Mouse (Mus musculus): ENCODE results near the gene Dnajc5. TPM values are rescaled to one million over a fixed set of nuclear protein-coding genes. Genes with fewer than 3 reads are reported as not detected.
"Not testable (repeated sequence)": the region's sequence is repeated elsewhere in the genome, so short reads cannot be mapped to it uniquely, and the experiment has no call there.

Gene Dnajc5
- total and polyA plus RNA-seq, 2 experiments from 2014 or later: 72.6 to 190 TPM

GRCm38 (mm10) chr2:181493156-181493927, 26.9 kb upstream of the Dnajc5 start, which contains the start of gene Abhd16b:
TSS of gene Abhd16b (plus strand) at chr2:181493206.
- 77% methylated on average over 31 of the region's 31 CpGs for WGBS
- no peak within 1 kb of the TSS for H3K9ac ChIP-seq (replicated peaks; ENCODE audit: low read depth, low read length)

GRCm38 (mm10) chr2:181494266-181494945, 25.9 kb upstream of the Dnajc5 start:
- no peak for DNase-seq (ENCODE audit: low spot score)
- Histone ChIP-seq H3K4me3 (ENCODE audit: low read depth, low read length) (no peak overlapping the region), H3K9me3 (replicated peaks; ENCODE audit: control insufficient read depth, low read length) (no peaks in the 10 kb centered on the region), H3K4me1 (ENCODE audit: control insufficient read depth, insufficient read depth) (no peaks in the 10 kb centered on the region), H3K4me2 (ENCODE audit: low read depth, low read length) (no peak overlapping the region), H3K9ac (replicated peaks; ENCODE audit: low read depth, low read length) (no peak overlapping the region), H3K27me3 (ENCODE audit: control insufficient read depth, insufficient read depth, low read length) (no peaks in the 10 kb centered on the region), H3K36me3 (replicated peaks; ENCODE audit: control insufficient read depth, insufficient read depth, low read length) (no peaks in the 10 kb centered on the region; the same call in 1 of the 2 replicates), H3K27ac (ENCODE audit: low read depth) (no peak overlapping the region)
- WGBS: 60% methylated on average over 26 of the region's 26 CpGs
- no peak for ATAC-seq (ENCODE audit: insufficient read depth, low read depth)
- no peak for TF ChIP-seq EP300 (IDR thresholded peaks at IDR 0.05; ENCODE audit: low read depth)
- no peak for TF ChIP-seq CTCF (IDR thresholded peaks at IDR 0.05; ENCODE audit: low read depth)

More at GRCm38 (mm10) chr2:181493156-181493927, 26.9 kb upstream of the Dnajc5 start, which contains the start of gene Abhd16b:
- H3K27ac ChIP-seq (ENCODE audit: low read depth): no peak within 1 kb of the TSS
- ATAC-seq (ENCODE audit: insufficient read depth, low read depth) (no peak), DNase-seq (ENCODE audit: low spot score) (no peak)
- TF ChIP-seq EP300 (IDR thresholded peaks at IDR 0.05; ENCODE audit: low read depth): no peak
- TF ChIP-seq CTCF (IDR thresholded peaks at IDR 0.05; ENCODE audit: low read depth): no peak
- no peaks in the 10 kb centered on the region for H3K27me3 ChIP-seq (ENCODE audit: control insufficient read depth, insufficient read depth, low read length)
- no peak within 1 kb of the TSS for H3K4me2 ChIP-seq (ENCODE audit: low read depth, low read length)
- H3K36me3 ChIP-seq (replicated peaks; ENCODE audit: control insufficient read depth, insufficient read depth, low read length): no peaks in the 10 kb centered on the region
- H3K9me3 ChIP-seq (replicated peaks; ENCODE audit: control insufficient read depth, low read length): no peaks in the 10 kb centered on the region
- no peaks in the 10 kb centered on the region for H3K4me1 ChIP-seq (ENCODE audit: control insufficient read depth, insufficient read depth)
- no peak within 1 kb of the TSS for H3K4me3 ChIP-seq (ENCODE audit: low read depth, low read length)

- H3K36me3 ChIP-seq (replicated peaks; ENCODE audit: control insufficient read depth, insufficient read depth, low read length): peaks cover 11% of the 10 kb centered on the region
- not testable (repeated sequence) for ATAC-seq (ENCODE audit: insufficient read depth, low read depth); H3K27me3 ChIP-seq (ENCODE audit: control insufficient read depth, insufficient read depth, low read length); DNase-seq (ENCODE audit: low spot score); H3K9ac ChIP-seq (replicated peaks; ENCODE audit: low read depth, low read length); H3K4me1 ChIP-seq (ENCODE audit: control insufficient read depth, insufficient read depth); H3K4me2 ChIP-seq (ENCODE audit: low read depth, low read length); H3K9me3 ChIP-seq (replicated peaks; ENCODE audit: control insufficient read depth, low read length); H3K27ac ChIP-seq (ENCODE audit: low read depth); H3K4me3 ChIP-seq (ENCODE audit: low read depth, low read length)
- WGBS: 52% methylated on average over 8 of the region's 8 CpGs
Measured at GRCm38 (mm10) chr2:181495845-181496244, 24.4 kb upstream of the Dnajc5 start.

- 15% methylated on average over 8 of the region's 8 CpGs for WGBS
- no peaks in the 10 kb centered on the region for H3K4me1 ChIP-seq (ENCODE audit: control insufficient read depth, insufficient read depth)
- H3K9me3 ChIP-seq (replicated peaks; ENCODE audit: control insufficient read depth, low read length): no peaks in the 10 kb centered on the region
- H3K9ac ChIP-seq (replicated peaks; ENCODE audit: low read depth, low read length): peak overlapping the region; percentile 86
- H3K27ac ChIP-seq (ENCODE audit: low read depth): peak overlapping the region; percentile 94
- TF ChIP-seq CTCF (IDR thresholded peaks at IDR 0.05; ENCODE audit: low read depth): peak; percentile 74
- TF ChIP-seq EP300 (IDR thresholded peaks at IDR 0.05; ENCODE audit: low read depth): no peak
- peak; percentile 74 for ATAC-seq (ENCODE audit: insufficient read depth, low read depth)
- peak; percentile 76 for DNase-seq (ENCODE audit: low spot score)
- H3K36me3 ChIP-seq (replicated peaks; ENCODE audit: control insufficient read depth, insufficient read depth, low read length): peaks cover 15% of the 10 kb centered on the region
- no peaks in the 10 kb centered on the region for H3K27me3 ChIP-seq (ENCODE audit: control insufficient read depth, insufficient read depth, low read length)
- peak overlapping the region; percentile 79 for H3K4me3 ChIP-seq (ENCODE audit: low read depth, low read length)
- H3K4me2 ChIP-seq (ENCODE audit: low read depth, low read length): peak overlapping the region; percentile 89
Measured at GRCm38 (mm10) chr2:181496281-181496680, 24.0 kb upstream of the Dnajc5 start.

- Histone ChIP-seq H3K27ac (ENCODE audit: low read depth) (peak within 1 kb of the TSS; percentile 94), H3K27me3 (ENCODE audit: control insufficient read depth, insufficient read depth, low read length) (no peaks in the 10 kb centered on the region), H3K4me1 (ENCODE audit: control insufficient read depth, insufficient read depth) (no peaks in the 10 kb centered on the region), H3K9ac (replicated peaks; ENCODE audit: low read depth, low read length) (peak within 1 kb of the TSS; percentile 86), H3K36me3 (replicated peaks; ENCODE audit: control insufficient read depth, insufficient read depth, low read length) (peaks cover 22% of the 10 kb centered on the region), H3K4me2 (ENCODE audit: low read depth, low read length) (peak within 1 kb of the TSS; percentile 89), H3K4me3 (ENCODE audit: low read depth, low read length) (peak within 1 kb of the TSS; percentile 79), H3K9me3 (replicated peaks; ENCODE audit: control insufficient read depth, low read length) (no peaks in the 10 kb centered on the region)
- peak; percentile 96 for ATAC-seq (ENCODE audit: insufficient read depth, low read depth)
- TF ChIP-seq CTCF (IDR thresholded peaks at IDR 0.05; ENCODE audit: low read depth): no peak
- TF ChIP-seq EP300 (IDR thresholded peaks at IDR 0.05; ENCODE audit: low read depth): no peak
- WGBS: under 1% methylated on average over 46 of the region's 46 CpGs
- peak; percentile 97 for DNase-seq (ENCODE audit: low spot score)
Measured at GRCm38 (mm10) chr2:181496831-181497547, 23.3 kb upstream of the Dnajc5 start, which contains the start of gene Tpd52l2. TSS of gene Tpd52l2 (plus strand) at chr2:181497142.

Measured in heart, postnatal 0 days (tissue).